Mouse (Mus musculus) liver, embryonic 14.5 days (tissue): ENCODE data around the gene Cobl. TPM values are rescaled to one million over a fixed set of nuclear protein-coding genes. Genes with fewer than 3 reads are reported as not detected.

ENCODE experiments used
- ATAC-seq: fragments of 200-750 bp; cut with Nextera tagmentation; 2 replicates; pipeline ENCODE4 v1.8.0; 2017; ENCODE audit warnings: moderate number of reproducible peaks, mild to moderate bottlenecking, moderate library complexity; ENCODE audit not compliant: insufficient read depth
- DNase-seq, 3 experiments: peaks; one replicate each; pipeline ENCODE4 v3.0.0-alpha.2; 2012 to 2013; ENCODE audit warnings: low read depth in 3 of 3, low spot score in 3 of 3
- H3K27ac ChIP-seq: fragments of 300-500 bp; sonication (generic); 2 replicates; pipeline ENCODE4 v1.5.1; 2014; ENCODE audit warnings: moderate library complexity, mild to moderate bottlenecking, control low read depth, inconsistent platforms
- H3K27me3 ChIP-seq: fragments of 300-500 bp; sonication (generic); 2 replicates; pipeline ENCODE4 v1.6.1; 2014; ENCODE audit warnings: mild to moderate bottlenecking, low read length, moderate library complexity; ENCODE audit not compliant: control insufficient read depth, insufficient read depth
- H3K36me3 ChIP-seq: fragments of 300-500 bp; sonication (generic); replicated peaks from 2 replicates; pipeline ENCODE4 v1.6.1; 2014; ENCODE audit warnings: low read depth; ENCODE audit not compliant: control insufficient read depth, insufficient read depth
- H3K4me1 ChIP-seq, 2 experiments: fragments of 200-500 bp in 1 of 2; fragments of 300-500 bp in 1 of 2; sonication (generic) in 1 of 2; replicated peaks; 2 replicates each; pipeline ENCODE4 v1.6.1; 2012 to 2014; ENCODE audit warnings: antibody characterized with exemption in 1 of 2, inconsistent platforms in 1 of 2, low read length in 1 of 2; ENCODE audit not compliant: control insufficient read depth in 2 of 2, insufficient read depth in 2 of 2
- H3K4me2 ChIP-seq: fragments of 300-500 bp; sonication (generic); 2 replicates; pipeline ENCODE4 v1.6.1; 2014; ENCODE audit warnings: low read depth, mild to moderate bottlenecking, control low read depth, moderate library complexity
- H3K4me3 ChIP-seq, 2 experiments: fragments of 200-500 bp in 1 of 2; fragments of 300-500 bp in 1 of 2; sonication (generic) in 1 of 2; 2 replicates each; pipeline ENCODE4 v1.5.1; 2012 to 2014; ENCODE audit warnings: low read depth in 2 of 2, low read length in 2 of 2, mild to moderate bottlenecking in 2 of 2, control low read depth in 1 of 2, inconsistent platforms in 1 of 2, moderate library complexity in 1 of 2; ENCODE audit not compliant: insufficient read depth in 1 of 2
- H3K9ac ChIP-seq: fragments of 300-500 bp; sonication (generic); replicated peaks from 2 replicates; pipeline ENCODE4 v1.6.1; 2014; ENCODE audit warnings: mild to moderate bottlenecking, control low read depth, moderate library complexity
- H3K9me3 ChIP-seq: fragments of 300-500 bp; sonication (generic); 2 replicates; pipeline ENCODE4 v1.6.1; 2016; ENCODE audit warnings: low read length, mixed read lengths; ENCODE audit not compliant: control insufficient read depth
- CTCF ChIP-seq: IDR thresholded peaks from 2 replicates; pipeline ENCODE4 v1.5.1; 2016; ENCODE audit warnings: antibody characterized with exemption, low read depth, control low read depth
- EP300 ChIP-seq: IDR thresholded peaks from 2 replicates; pipeline ENCODE4 v1.6.1; 2016; ENCODE audit warnings: antibody characterized with exemption, low read depth
- WGBS: fragments of 180-500 bp; shearing (Covaris S2); extraction: QIAGEN DNeasy Blood & Tissue Kit; methylation state at CpG from one replicate; pipeline ENCODE4 v1.1.7; 2014; ENCODE audit not compliant: insufficient replicate concordance; 5-methylcytosine and 5-hydroxymethylcytosine counted together
- polyA plus RNA-seq, 2 experiments: library from polyadenylated mRNA; depleted of rRNA in 1 of 2; stranded (reverse) in 1 of 2; unstranded in 1 of 2; fragments of >200 nt; fragmentation: Nextera tagmentation in 1 of 2; extraction: Ambion mirVana in 1 of 2; gene quantifications; 2 replicates each; pipeline versions ENCODE4 v1.2.1 to v1.2.3; 2012 to 2014

Gene Cobl
- polyA plus RNA-seq, 2 experiments, result 0.56 to 0.64 TPM

GRCm38 (mm10) chr11:12435905-12436304 lies 28.9 kb downstream of the Cobl start:
- no peaks in the 10 kb centered on the region for H3K27me3 ChIP-seq
- H3K4me3 ChIP-seq, result no peak overlapping the region
- TF ChIP-seq EP300 (no peak), CTCF (no peak)
- H3K4me2 ChIP-seq, result no peak overlapping the region
- WGBS, result 57% methylated on average over 3 of the region's 3 CpGs
- H3K36me3 ChIP-seq, result no peaks in the 10 kb centered on the region
- ATAC-seq, result no peak
- no peak for DNase-seq
- H3K9me3 ChIP-seq, result no peaks in the 10 kb centered on the region
- H3K4me1 ChIP-seq, result no peaks in the 10 kb centered on the region
- no peak overlapping the region for H3K9ac ChIP-seq
- H3K27ac ChIP-seq, result no peak overlapping the region

GRCm38 (mm10) chr11:12435018-12435417 lies 29.7 kb downstream of the Cobl start:
- no peak for DNase-seq
- Histone ChIP-seq H3K4me3 (no peak overlapping the region), H3K27me3 (no peaks in the 10 kb centered on the region), H3K4me2 (no peak overlapping the region), H3K27ac (no peak overlapping the region), H3K4me1 (no peaks in the 10 kb centered on the region), H3K9me3 (no peaks in the 10 kb centered on the region), H3K36me3 (no peaks in the 10 kb centered on the region), H3K9ac (no peak overlapping the region)
- no peak for TF ChIP-seq EP300
- no peak for TF ChIP-seq CTCF
- WGBS, result 38% methylated on average over 4 of the region's 4 CpGs
- no peak for ATAC-seq

- H3K4me1 ChIP-seq, result no peaks in the 10 kb centered on the region
- no peak overlapping the region for H3K27ac ChIP-seq
- H3K9me3 ChIP-seq, result no peaks in the 10 kb centered on the region
- no peak for DNase-seq
- no peak overlapping the region for H3K9ac ChIP-seq
- no peak overlapping the region for H3K4me2 ChIP-seq
- H3K4me3 ChIP-seq, result no peak overlapping the region
- H3K27me3 ChIP-seq, result no peaks in the 10 kb centered on the region
- ATAC-seq, result no peak
- no peaks in the 10 kb centered on the region for H3K36me3 ChIP-seq
- WGBS, result 26% methylated on average over 4 of the region's 4 CpGs
- TF ChIP-seq EP300 (no peak), CTCF (no peak)
These were observed 30.2 kb downstream of the Cobl start for GRCm38 (mm10) chr11:12434597-12434996.

GRCm38 (mm10) chr11:12431911-12432310 lies 32.8 kb downstream of the Cobl start:
- Histone ChIP-seq H3K4me1 (no peaks in the 10 kb centered on the region), H3K4me3 (no peak overlapping the region), H3K9ac (no peak overlapping the region), H3K9me3 (no peaks in the 10 kb centered on the region), H3K27ac (no peak overlapping the region), H3K36me3 (no peaks in the 10 kb centered on the region), H3K4me2 (no peak overlapping the region), H3K27me3 (no peaks in the 10 kb centered on the region)
- no peak for DNase-seq
- 55% methylated on average over 2 of the region's 2 CpGs for WGBS
- TF ChIP-seq CTCF, result no peak
- TF ChIP-seq EP300, result no peak
- ATAC-seq, result no peak

GRCm38 (mm10) chr11:12430231-12431041 lies 34.3 kb downstream of the Cobl start:
- Histone ChIP-seq H3K4me1 (no peaks in the 10 kb centered on the region), H3K27me3 (no peaks in the 10 kb centered on the region), H3K4me2 (no peak overlapping the region), H3K9me3 (no peaks in the 10 kb centered on the region), H3K36me3 (no peaks in the 10 kb centered on the region), H3K27ac (no peak overlapping the region), H3K9ac (no peak overlapping the region), H3K4me3 (no peak overlapping the region)
- no peak for TF ChIP-seq EP300
- TF ChIP-seq CTCF, result no peak
- DNase-seq (no peak), ATAC-seq (no peak)
- 30% methylated on average over 4 of the region's 4 CpGs for WGBS
